Mouse (Mus musculus): ENCODE results near the gene Trim58.

Gene Trim58

GRCm38 (mm10) chr11:58640272-58640867, at the start of gene Trim58:
Gene Trim58, plus strand, starts transcription at chr11:58640465.
- DNase-seq, result peak; percentile 19

GRCm38 (mm10) chr11:58594814-58595213, 45.5 kb upstream of the Trim58 start, which contains the start of gene Olfr324:
Gene Olfr324, plus strand, starts transcription at chr11:58595114.
- no peak for DNase-seq

GRCm38 (mm10) chr11:58597837-58598236, 42.4 kb upstream of the Trim58 start:
- no peak for DNase-seq

- no peak for DNase-seq
These were observed 38.2 kb upstream of the Trim58 start for GRCm38 (mm10) chr11:58602062-58602461.

- no peak for DNase-seq
These were observed 37.3 kb upstream of the Trim58 start for GRCm38 (mm10) chr11:58602800-58603560.

- no peak for DNase-seq
These were observed 35.6 kb upstream of the Trim58 start for GRCm38 (mm10) chr11:58604688-58605087.

- DNase-seq, result no peak
These were observed 35.0 kb upstream of the Trim58 start for GRCm38 (mm10) chr11:58605228-58605627.

- DNase-seq, result no peak
These were observed 33.9 kb upstream of the Trim58 start for GRCm38 (mm10) chr11:58606177-58606919.

- DNase-seq, result no peak
These were observed 33.2 kb upstream of the Trim58 start for GRCm38 (mm10) chr11:58607030-58607429.

GRCm38 (mm10) chr11:58613359-58613758, 26.9 kb upstream of the Trim58 start:
- DNase-seq, result no peak

GRCm38 (mm10) chr11:58614526-58614925, 25.7 kb upstream of the Trim58 start:
- no peak for DNase-seq

- DNase-seq, result no peak
These were observed 24.3 kb upstream of the Trim58 start, which contains the start of gene 2210407C18Rik for GRCm38 (mm10) chr11:58615975-58616374. Gene 2210407C18Rik, minus strand, starts transcription at chr11:58616075.

GRCm38 (mm10) chr11:58618369-58618768, 21.9 kb upstream of the Trim58 start:
- DNase-seq, result no peak

- no peak for DNase-seq
These were observed 21.5 kb upstream of the Trim58 start for GRCm38 (mm10) chr11:58618793-58619192.

GRCm38 (mm10) chr11:58626146-58626545, 14.1 kb upstream of the Trim58 start:
- no peak for DNase-seq

- DNase-seq, result no peak
These were observed 9.9 kb upstream of the Trim58 start, which contains the start of gene Olfr323 for GRCm38 (mm10) chr11:58630401-58630800. Gene Olfr323, minus strand, starts transcription at chr11:58630501.

GRCm38 (mm10) chr11:58634878-58635277, 5.4 kb upstream of the Trim58 start:
- no peak for DNase-seq

- peak; percentile 72 for DNase-seq
These were observed 3.8 kb upstream of the Trim58 start for GRCm38 (mm10) chr11:58636376-58636977.

- DNase-seq, result no peak
These were observed 2.0 kb upstream of the Trim58 start for GRCm38 (mm10) chr11:58638176-58638701.

- no peak for DNase-seq
These were observed 792 bp downstream of the Trim58 start for GRCm38 (mm10) chr11:58641057-58641456.

- no peak for DNase-seq
These were observed 1.5 kb downstream of the Trim58 start for GRCm38 (mm10) chr11:58641638-58642358.

GRCm38 (mm10) chr11:58643350-58643749, 3.1 kb downstream of the Trim58 start:
- peak; percentile 85 for DNase-seq
